Mouse (Mus musculus) lung, adult 2 months (tissue): Measurements from ENCODE around the gene Tlr8.
A peak's percentile ranks its signal among the peaks of the same experiment; 100 is the strongest.

Experiments
- CTCF ChIP-seq: fragments of 200-500 bp; IDR thresholded peaks from 2 replicates; pipeline ENCODE4 v1.5.1; 2011; ENCODE audit warnings: mild to moderate bottlenecking, low read length, control low read depth; ENCODE audit not compliant: insufficient read depth
- POLR2A ChIP-seq: fragments of 200-500 bp; IDR thresholded peaks from 2 replicates; pipeline ENCODE4 v1.6.1; 2011; ENCODE audit warnings: low read depth, mild to moderate bottlenecking, control low read depth, low read length, borderline replicate concordance; ENCODE audit errors: extremely low read depth

DNA sequence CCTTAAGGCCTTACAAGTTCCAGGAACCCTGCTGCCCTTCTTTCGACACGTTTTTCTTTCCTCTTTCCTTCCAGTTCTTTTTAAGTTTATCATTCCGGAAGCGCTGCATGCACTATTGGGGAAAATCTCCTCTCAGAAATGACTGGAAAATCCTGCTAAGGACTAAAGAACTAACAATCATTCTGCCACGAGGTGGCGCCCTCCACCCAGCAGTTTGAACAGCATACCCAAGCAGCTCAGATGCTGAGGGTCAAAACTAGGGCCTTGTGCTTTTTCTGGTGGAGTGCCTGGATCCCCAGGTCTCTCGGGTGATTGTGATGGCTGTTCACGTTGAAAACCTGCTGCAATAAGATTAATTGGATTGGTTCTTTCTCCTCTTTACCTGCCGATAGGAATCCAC, 12.8 kb upstream of the Tlr8 start:
- TF ChIP-seq CTCF (peak; percentile 67), POLR2A (no peak)
